Mouse (Mus musculus) cerebellum, adult 2 months (tissue): ENCODE data around the gene Mthfsd.

ENCODE experiments used
- CTCF ChIP-seq: fragments of 200-500 bp; IDR thresholded peaks from 2 replicates; pipeline ENCODE4 v1.5.1; 2011; ENCODE audit warnings: low read depth, mild to moderate bottlenecking, control low read depth, low read length, moderate library complexity, borderline replicate concordance; ENCODE audit not compliant: insufficient read depth
- POLR2A ChIP-seq: fragments of 200-500 bp; IDR thresholded peaks from 2 replicates; pipeline ENCODE4 v1.6.1; 2011; ENCODE audit warnings: low read length, control low read depth, borderline replicate concordance; ENCODE audit not compliant: insufficient read depth

DNA sequence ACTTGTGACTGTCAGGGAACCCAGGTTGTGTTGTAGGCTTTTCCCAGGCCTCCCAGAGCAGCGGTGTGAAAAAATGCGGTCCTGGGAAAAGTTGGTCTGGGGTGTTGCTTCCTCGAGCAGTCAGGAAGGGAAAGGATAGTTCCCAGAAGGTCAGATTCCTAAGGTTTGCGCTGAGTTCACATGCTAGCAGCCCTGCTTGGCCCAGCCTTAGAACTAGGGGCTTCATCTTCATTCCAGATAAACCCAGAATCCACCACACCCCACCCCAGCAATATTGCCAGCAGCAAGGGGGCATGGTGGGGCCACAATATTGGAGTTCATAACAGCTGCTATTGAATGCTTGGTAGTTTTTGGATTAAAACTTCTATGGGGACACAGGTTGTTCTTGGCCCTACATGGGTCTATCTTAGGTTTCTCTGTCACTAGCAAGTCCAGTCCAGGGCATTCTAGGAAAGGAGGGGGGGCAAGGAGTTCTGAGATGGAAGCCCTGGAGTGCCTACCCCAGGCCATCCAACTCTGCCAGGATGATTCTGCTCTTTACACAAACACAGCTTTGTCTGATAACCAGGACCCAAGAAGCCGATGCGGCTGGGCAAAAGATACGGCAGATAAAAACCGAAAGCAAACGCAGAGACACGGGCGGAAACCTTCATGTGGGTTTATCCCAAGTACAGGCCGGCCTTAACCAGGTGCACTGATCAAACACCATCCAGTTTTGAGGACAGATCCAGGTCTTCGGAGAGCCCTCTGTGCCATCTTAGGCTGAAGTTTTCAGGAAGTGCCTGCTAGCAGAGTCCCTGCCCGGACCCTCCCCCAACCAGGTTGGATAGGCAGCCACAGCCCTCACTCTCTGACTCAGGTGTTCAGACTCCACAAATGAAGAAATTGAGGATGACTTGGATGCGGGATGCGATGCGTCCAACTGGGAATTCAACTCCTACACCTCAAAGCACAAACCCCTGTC is 12.5 kb upstream of the Mthfsd start:
- TF ChIP-seq POLR2A (no peak), CTCF (no peak)
